Mouse (Mus musculus) heart, adult 2 months (tissue): ENCODE results near the gene Rbm24.

Experiments
- CTCF ChIP-seq: fragments of 200-600 bp; IDR thresholded peaks from 2 replicates; pipeline ENCODE4 v1.8.1; 2022; ENCODE audit warnings: antibody characterized with exemption, mild to moderate bottlenecking, moderate library complexity
- EP300 ChIP-seq: fragments of 200-500 bp; IDR thresholded peaks from 2 replicates; pipeline ENCODE4 v1.6.1; 2011; ENCODE audit warnings: low read depth, low read length, control low read depth; ENCODE audit not compliant: insufficient read depth

GRCm38 (mm10) chr13:46469536-46469935 is 51.3 kb downstream of the Rbm24 start:
- TF ChIP-seq CTCF (no peak), EP300 (no peak)
